Mouse (Mus musculus) CH12.LX (cell line): Measurements from ENCODE around the gene Rsph10b. TPM values are rescaled to one million over a fixed set of nuclear protein-coding genes. Genes with fewer than 3 reads are reported as not detected.

Source experiments
- DNase-seq: peaks from one replicate; pipeline ENCODE4 v3.0.0-alpha.2; 2013; ENCODE audit errors: extremely low read depth
- H3K27ac ChIP-seq: 2 replicates; pipeline ENCODE4 v1.5.1; 2012; ENCODE audit warnings: low read depth, mild to moderate bottlenecking, control low read depth, moderate library complexity; ENCODE audit not compliant: insufficient read depth
- H3K27me3 ChIP-seq: replicated peaks from 2 replicates; pipeline ENCODE3; 2012; ENCODE audit warnings: inconsistent platforms
- H3K36me3 ChIP-seq, 2 experiments: replicated peaks in 1 of 2; 2 replicates each; pipeline versions ENCODE3 to v1.6.1; 2012; ENCODE audit warnings: inconsistent platforms in 1 of 2, low read length in 1 of 2, mild to moderate bottlenecking in 1 of 2, mixed read lengths in 1 of 2, moderate library complexity in 1 of 2; ENCODE audit not compliant: control insufficient read depth in 1 of 2, insufficient read depth in 1 of 2
- H3K4me1 ChIP-seq, 2 experiments: 2 replicates each; pipeline ENCODE4 v1.6.1; 2012; ENCODE audit warnings: inconsistent platforms in 1 of 2, moderate library complexity in 1 of 2; ENCODE audit not compliant: insufficient read depth in 2 of 2, control insufficient read depth in 1 of 2
- H3K4me2 ChIP-seq: 2 replicates; pipeline ENCODE4 v1.6.1; 2012; ENCODE audit warnings: low read depth, mild to moderate bottlenecking, control low read depth; ENCODE audit not compliant: poor library complexity, insufficient read depth, severe bottlenecking
- H3K4me3 ChIP-seq, 3 experiments: fragments of 150-350 bp in 1 of 3; sonication (generic) in 1 of 3; replicated peaks in 1 of 3; 2 replicates each; pipeline versions ENCODE3 to v1.5.1; 2011 to 2012; ENCODE audit warnings: low read depth in 2 of 3, low read length in 2 of 3, mild to moderate bottlenecking in 2 of 3, moderate library complexity in 2 of 3, control low read depth in 1 of 3, improper control_type of control experiment in 1 of 3, inconsistent platforms in 1 of 3, mixed read lengths in 1 of 3; ENCODE audit not compliant: poor library complexity in 1 of 3
- H3K79me2 ChIP-seq: replicated peaks from 2 replicates; pipeline ENCODE4 v1.6.1; 2012; ENCODE audit warnings: mild to moderate bottlenecking, moderate library complexity; ENCODE audit not compliant: control insufficient read depth, poor library complexity, insufficient read depth, severe bottlenecking; ENCODE audit errors: extremely low read depth
- H3K9ac ChIP-seq: 2 replicates; pipeline ENCODE4 v1.6.1; 2012; ENCODE audit warnings: low read depth, mild to moderate bottlenecking, control low read depth, moderate library complexity; ENCODE audit not compliant: insufficient read depth
- H3K9me3 ChIP-seq: replicated peaks from 2 replicates; pipeline ENCODE3; 2012; ENCODE audit warnings: low read length, inconsistent platforms, mixed read lengths
- CHD2 ChIP-seq: IDR thresholded peaks from 2 replicates; pipeline ENCODE4 v1.6.1; 2011; ENCODE audit warnings: low read length, improper control_type of control experiment
- CTCF ChIP-seq, 2 experiments: IDR thresholded peaks in 1 of 2; conservative IDR thresholded peaks in 1 of 2; 2 replicates each; pipeline ENCODE4 v1.5.1; 2011 to 2012; ENCODE audit warnings: low read depth in 2 of 2, low read length in 2 of 2, improper control_type of control experiment in 1 of 2, inconsistent platforms in 1 of 2, mild to moderate bottlenecking in 1 of 2, moderate library complexity in 1 of 2
- ELF1 ChIP-seq: IDR thresholded peaks from 2 replicates; pipeline ENCODE4 v1.6.1; 2014; ENCODE audit warnings: low read depth, mild to moderate bottlenecking, inconsistent platforms, low read length, improper control_type of control experiment
- ETS1 ChIP-seq: conservative IDR thresholded peaks from 2 replicates; pipeline ENCODE4 v1.6.1; 2012; ENCODE audit warnings: low read depth, mild to moderate bottlenecking, inconsistent platforms, low read length, improper control_type of control experiment, moderate library complexity
- HCFC1 ChIP-seq: IDR thresholded peaks from 2 replicates; pipeline ENCODE4 v1.6.1; 2012; ENCODE audit warnings: low read depth, mild to moderate bottlenecking, inconsistent platforms, low read length, improper control_type of control experiment
- MAX ChIP-seq: IDR thresholded peaks from 2 replicates; pipeline ENCODE4 v1.6.1; 2011; ENCODE audit warnings: low read length, improper control_type of control experiment
- MEF2A ChIP-seq: IDR thresholded peaks from 2 replicates; pipeline ENCODE4 v1.6.1; 2014; ENCODE audit warnings: low read depth, mild to moderate bottlenecking, inconsistent platforms, low read length, improper control_type of control experiment, borderline replicate concordance
- NELFE ChIP-seq: IDR thresholded peaks from 2 replicates; pipeline ENCODE4 v1.6.1; 2011; ENCODE audit warnings: low read depth, low read length, improper control_type of control experiment
- PAX5 ChIP-seq: IDR thresholded peaks from 2 replicates; pipeline ENCODE4 v1.6.1; 2012; ENCODE audit warnings: low read length, inconsistent platforms, mixed read lengths
- POLR2AphosphoS2 ChIP-seq: IDR thresholded peaks from 2 replicates; pipeline ENCODE4 v1.6.1; 2011; ENCODE audit warnings: low read depth, low read length, improper control_type of control experiment
- RCOR1 ChIP-seq: conservative IDR thresholded peaks from 2 replicates; pipeline ENCODE4 v1.6.1; 2012; ENCODE audit warnings: low read depth, mild to moderate bottlenecking, inconsistent platforms, low read length, improper control_type of control experiment
- SMC3 ChIP-seq: IDR thresholded peaks from 2 replicates; pipeline ENCODE4 v1.6.1; 2011; ENCODE audit warnings: low read depth, low read length, improper control_type of control experiment
- USF1 ChIP-seq: IDR thresholded peaks from 2 replicates; pipeline ENCODE4 v1.6.1; 2014; ENCODE audit warnings: low read depth, mild to moderate bottlenecking, inconsistent platforms, low read length, improper control_type of control experiment
- ZKSCAN1 ChIP-seq: IDR thresholded peaks from 2 replicates; pipeline ENCODE4 v1.6.1; 2012; ENCODE audit warnings: low read depth, inconsistent platforms, low read length, improper control_type of control experiment, borderline replicate concordance
- ZMIZ1 ChIP-seq: IDR thresholded peaks from 2 replicates; pipeline ENCODE4 v1.6.1; 2012; ENCODE audit warnings: low read depth, mild to moderate bottlenecking, inconsistent platforms, low read length, improper control_type of control experiment
- ZNF384 ChIP-seq: IDR thresholded peaks from 2 replicates; pipeline ENCODE4 v1.6.1; 2012; ENCODE audit warnings: low read depth, low read length, improper control_type of control experiment, inconsistent platforms
- dilution Hi-C: fragments of 300-500 bp; cut with MboI; formaldehyde crosslinking; loops from 2 replicates; pipeline ENCODE4 v1.14.3; 2020; ENCODE audit warnings: low sequenced_read_pairs; ENCODE audit not compliant: extremely low pct_unique_long_range_greater_than_20kb, extremely low pct_ligation_motif_present
- in situ Hi-C: fragments of 300-500 bp; cut with MboI; formaldehyde crosslinking; loops from 3 replicates; pipeline ENCODE4 v1.14.3; 2019; ENCODE audit warnings: low sequenced_read_pairs, low pct_ligation_motif_present, low pct_unique_long_range_greater_than_20kb, mixed read lengths
- polyA plus RNA-seq: library from polyadenylated mRNA; unstranded; fragments of >175 nt; gene quantifications from 2 replicates; pipeline ENCODE4 v1.2.1, GENCODE M21; 2012; ENCODE audit warnings: low read depth; ENCODE audit not compliant: insufficient read length
- total RNA-seq, 2 experiments: library from RNA; depleted of rRNA; stranded (reverse); fragments of 300-350 nt in 1 of 2; fragments of >200 nt in 1 of 2; gene quantifications; 2 replicates each; pipeline ENCODE4 v1.2.3; 2012 to 2014

The Rsph10b gene
- total and polyA plus RNA-seq, 3 experiments: 0.28 to 0.31 (median 0.30) TPM

DNA sequence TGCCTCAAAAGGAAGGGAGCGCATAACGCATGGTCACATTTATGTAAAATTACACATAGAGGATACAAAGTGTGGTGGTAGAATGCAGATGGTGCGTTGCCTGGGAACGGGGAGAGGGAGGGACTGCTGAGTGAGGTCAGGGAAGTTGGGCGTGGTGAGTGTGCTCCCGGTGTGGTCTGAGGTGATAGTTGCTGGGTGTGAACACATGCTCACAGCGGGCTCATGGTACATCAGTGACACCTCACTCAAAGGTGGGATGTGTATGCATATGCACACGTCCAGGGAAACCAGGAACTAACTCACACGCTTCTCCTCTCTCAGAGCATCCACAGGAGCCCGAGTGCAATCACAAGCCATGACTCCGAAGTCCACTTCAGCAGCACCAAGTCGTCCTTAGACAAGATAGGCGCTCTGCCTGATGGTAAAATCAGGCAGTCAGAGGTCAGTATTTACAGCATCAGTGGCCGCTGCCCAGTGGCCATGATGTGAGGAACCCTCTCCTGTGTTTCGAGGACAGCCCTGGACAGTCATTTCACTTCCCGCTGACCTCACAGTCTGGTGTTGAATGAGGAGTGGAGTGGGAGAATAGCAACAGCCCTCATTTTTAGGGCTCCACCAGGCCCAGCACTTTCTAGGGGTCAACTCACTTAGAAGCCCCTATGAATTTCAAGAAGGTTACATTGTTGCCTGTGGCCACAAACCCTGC lies 44.0 kb downstream of the Rsph10b start:
- H3K4me1 ChIP-seq: peaks cover 0 to 4% of the 10 kb centered on the region in 2 experiments; a peak in 1 of 4 replicates
- in situ Hi-C loops (no loop called here), dilution Hi-C loops (no loop called here)
- H3K79me2 ChIP-seq: no peaks in the 10 kb centered on the region
- no peak for DNase-seq
- TF ChIP-seq SMC3: no peak
- no peak for TF ChIP-seq MEF2A
- TF ChIP-seq CHD2: no peak
- no peak for TF ChIP-seq HCFC1
- no peak for TF ChIP-seq ZMIZ1
- TF ChIP-seq ELF1: no peak
- no peak for TF ChIP-seq PAX5
- TF ChIP-seq ZKSCAN1: no peak
- TF ChIP-seq MAX: no peak
- no peaks in the 10 kb centered on the region for H3K27me3 ChIP-seq
- no peak overlapping the region for H3K4me2 ChIP-seq
- no peak overlapping the region for H3K9ac ChIP-seq
- no peaks in the 10 kb centered on the region for H3K9me3 ChIP-seq
- H3K36me3 ChIP-seq: peaks cover 0 to 8% of the 10 kb centered on the region in 2 experiments
- no peak overlapping the region for H3K4me3 ChIP-seq
- H3K27ac ChIP-seq: no peak overlapping the region

DNA sequence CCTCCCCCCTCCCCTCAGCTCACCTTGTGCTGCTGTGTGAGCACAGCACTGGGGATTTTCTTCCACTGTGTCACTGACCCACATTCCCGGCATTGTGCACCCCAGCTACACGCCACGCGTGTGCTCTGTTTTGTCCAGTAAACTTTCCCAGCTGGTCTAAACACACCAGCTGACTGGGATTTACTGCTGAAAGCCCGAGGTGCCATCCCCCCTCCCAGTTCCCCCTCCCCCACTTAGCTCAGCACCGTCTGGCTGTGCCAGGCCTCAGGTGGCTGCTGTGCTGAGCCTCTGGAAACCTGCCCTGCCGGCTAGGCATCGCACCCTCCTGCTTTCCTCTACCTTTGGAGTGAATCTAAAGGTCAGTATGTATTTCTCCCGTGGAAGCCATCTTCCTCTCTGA lies 48.0 kb downstream of the Rsph10b start:
- Histone ChIP-seq H3K79me2 (no peaks in the 10 kb centered on the region), H3K9ac (no peak overlapping the region), H3K27me3 (no peaks in the 10 kb centered on the region), H3K4me2 (no peak overlapping the region), H3K4me1 (no peaks in the 10 kb centered on the region), H3K9me3 (no peaks in the 10 kb centered on the region), H3K4me3 (no peak overlapping the region), H3K36me3 (peaks cover 13 to 46% of the 10 kb centered on the region in 2 experiments), H3K27ac (no peak overlapping the region)
- DNase-seq: no peak
- no peak for TF ChIP-seq CTCF (conservative IDR thresholded peaks at IDR 0.05 in 1 of 2, IDR thresholded peaks at IDR 0.05 in 1 of 2; ENCODE audit: low read depth in 2 of 2, low read length in 2 of 2)
- TF ChIP-seq MAX: no peak
- TF ChIP-seq ZNF384: no peak
- no peak for TF ChIP-seq NELFE
- TF ChIP-seq POLR2AphosphoS2: no peak
- TF ChIP-seq USF1: no peak
- no peak for TF ChIP-seq ETS1
- no peak for TF ChIP-seq MEF2A
- TF ChIP-seq HCFC1: no peak
- TF ChIP-seq RCOR1: no peak
- dilution Hi-C loops: no loop called here
- in situ Hi-C loops: no loop called here
